Comparison of ENCODE assay signal across 8 mouse cellular contexts in the genomic region with DNA sequence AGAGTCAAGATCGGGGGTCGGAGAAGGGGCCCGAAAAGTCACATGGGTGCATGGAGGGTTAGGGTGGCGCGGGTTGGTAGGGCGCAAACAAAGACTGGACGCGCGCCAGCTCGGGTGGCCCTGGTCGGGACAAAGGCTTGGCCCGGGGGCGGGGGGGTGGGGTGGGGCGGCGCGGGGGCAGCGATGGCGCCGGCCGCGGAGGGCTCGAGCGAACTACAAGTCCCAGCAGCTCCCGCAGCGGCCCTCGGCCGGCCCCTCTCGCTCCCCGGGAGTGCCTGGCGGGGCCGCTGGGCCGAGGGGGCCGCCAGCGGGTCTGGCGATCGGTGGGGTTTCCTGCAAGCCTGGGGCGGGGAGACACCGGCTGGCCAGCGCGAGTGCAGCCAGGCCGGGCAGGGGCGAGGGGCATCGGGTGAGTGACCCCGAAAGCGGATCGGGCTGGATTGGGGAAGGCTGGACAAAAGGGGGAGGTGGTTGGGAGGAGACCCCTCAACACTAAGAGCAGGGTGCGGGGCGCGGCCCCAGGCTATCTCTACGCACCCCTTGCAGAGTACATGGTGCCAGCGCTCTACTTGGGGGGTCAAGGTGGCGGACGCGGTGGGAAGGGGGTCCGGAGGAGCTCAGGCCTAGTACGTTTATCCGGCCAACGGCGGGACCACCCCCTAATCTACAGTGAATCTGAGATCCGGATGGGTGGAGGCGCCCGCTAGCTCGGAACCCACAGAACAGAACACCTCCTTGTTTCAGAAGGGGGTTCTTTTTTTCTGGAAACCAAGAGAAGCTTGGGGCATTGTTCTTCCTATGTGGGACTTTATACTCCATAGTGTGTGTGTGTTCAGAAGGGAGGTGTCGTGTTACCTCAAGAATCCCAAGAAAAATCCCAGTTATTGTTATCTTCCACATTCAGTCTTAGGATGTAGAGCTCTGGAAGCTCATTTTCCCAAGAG. TPM values are rescaled to one million over a fixed set of nuclear protein-coding genes. Genes with fewer than 3 reads are reported as not detected.
DNase-seq lines count a peak whose midpoint lies in the region; ATAC-seq and TF ChIP-seq lines count a peak whose summit lies in the region.

A gene (plus strand): TSS at position 238 of the 944 bp plus-strand sequence.

- H3K27me3 ChIP-seq in hindbrain, embryonic 15.5 days, result no peaks in the 10 kb centered on the region

- H3K9ac ChIP-seq in hindbrain, embryonic 15.5 days, result peak within 1 kb of the TSS; percentile 92

- H3K9me3 ChIP-seq in hindbrain, embryonic 15.5 days, result no peaks in the 10 kb centered on the region

- intact Hi-C loops in gastrocnemius, adult 2 months (cut with DNase I), result no loop called here

- under 1% methylated on average over 50 of the region's 64 CpGs for WGBS in hindbrain, embryonic 15.5 days

- peaks cover 27% of the 10 kb centered on the region for H3K4me1 ChIP-seq in hindbrain, embryonic 15.5 days (replicated peaks)

- peak; percentile 92 for ATAC-seq in hindbrain, embryonic 15.5 days (ENCODE audit: low FRiP score, low read depth)
- peak; percentile 99 for ATAC-seq in megakaryocyte, adult 5-6 weeks (ENCODE audit: poor library complexity, severe bottlenecking)

- peak; percentile 51 for DNase-seq in R1 (ENCODE audit: low read depth, low spot score)
- DNase-seq in cerebellum, postnatal 14 days, result peak; percentile 85 to 88
- DNase-seq in gastrocnemius, adult 2 months, result peak; percentile 90
- DNase-seq in left cerebral cortex, adult 8-10 months (ENCODE audit: low spot score in 2 of 2), result peak in 1 of 2 experiments; percentile 60
- DNase-seq in right cerebral cortex, adult 18-20 months, result peak; percentile 74
- DNase-seq in urinary bladder, postnatal 14 days (ENCODE audit: low spot score), result peak; percentile 75

- H3K4me3 ChIP-seq in gastrocnemius, adult 2 months, result peak within 1 kb of the TSS; percentile 99
- H3K4me3 ChIP-seq in hindbrain, embryonic 15.5 days, result peak within 1 kb of the TSS; percentile 94

- peak within 1 kb of the TSS; percentile 76 for H3K4me2 ChIP-seq in hindbrain, embryonic 15.5 days

- TF ChIP-seq CTCF in gastrocnemius, adult 2 months (IDR thresholded peaks at IDR 0.05), result no peak

- peak within 1 kb of the TSS; percentile 96 for H3K27ac ChIP-seq in gastrocnemius, adult 2 months
- peak within 1 kb of the TSS; percentile 93 for H3K27ac ChIP-seq in hindbrain, embryonic 15.5 days (replicated peaks)

- peaks cover 32% of the 10 kb centered on the region for H3K36me3 ChIP-seq in hindbrain, embryonic 15.5 days

RNA-seq across cellular contexts. Expression of the gene that starts here (rescaled TPM):
- 10 to 100 TPM; 30.8 to 39.3 TPM for total RNA-seq in gastrocnemius, adult 2 months (2021)
- 64.9 and 72.1 TPM in 2 replicates for polyA plus RNA-seq in hindbrain, embryonic 15.5 days (2015; fragmentation: Nextera tagmentation; extraction: Ambion mirVana)
- 10 to 100 TPM; 30.8 to 36.0 (median 31.9) TPM for total RNA-seq in left cerebral cortex, adult 8-10 months (2022)
- 6.7 and 7.9 TPM in 2 replicates for total RNA-seq in megakaryocyte, adult 5-6 weeks (2015)
- 2.4 and 3.3 TPM in 2 replicates for total RNA-seq in megakaryocyte, adult 5-6 weeks (2017)
